7 mouse cellular contexts compared by ENCODE assay signal in the genomic region with DNA sequence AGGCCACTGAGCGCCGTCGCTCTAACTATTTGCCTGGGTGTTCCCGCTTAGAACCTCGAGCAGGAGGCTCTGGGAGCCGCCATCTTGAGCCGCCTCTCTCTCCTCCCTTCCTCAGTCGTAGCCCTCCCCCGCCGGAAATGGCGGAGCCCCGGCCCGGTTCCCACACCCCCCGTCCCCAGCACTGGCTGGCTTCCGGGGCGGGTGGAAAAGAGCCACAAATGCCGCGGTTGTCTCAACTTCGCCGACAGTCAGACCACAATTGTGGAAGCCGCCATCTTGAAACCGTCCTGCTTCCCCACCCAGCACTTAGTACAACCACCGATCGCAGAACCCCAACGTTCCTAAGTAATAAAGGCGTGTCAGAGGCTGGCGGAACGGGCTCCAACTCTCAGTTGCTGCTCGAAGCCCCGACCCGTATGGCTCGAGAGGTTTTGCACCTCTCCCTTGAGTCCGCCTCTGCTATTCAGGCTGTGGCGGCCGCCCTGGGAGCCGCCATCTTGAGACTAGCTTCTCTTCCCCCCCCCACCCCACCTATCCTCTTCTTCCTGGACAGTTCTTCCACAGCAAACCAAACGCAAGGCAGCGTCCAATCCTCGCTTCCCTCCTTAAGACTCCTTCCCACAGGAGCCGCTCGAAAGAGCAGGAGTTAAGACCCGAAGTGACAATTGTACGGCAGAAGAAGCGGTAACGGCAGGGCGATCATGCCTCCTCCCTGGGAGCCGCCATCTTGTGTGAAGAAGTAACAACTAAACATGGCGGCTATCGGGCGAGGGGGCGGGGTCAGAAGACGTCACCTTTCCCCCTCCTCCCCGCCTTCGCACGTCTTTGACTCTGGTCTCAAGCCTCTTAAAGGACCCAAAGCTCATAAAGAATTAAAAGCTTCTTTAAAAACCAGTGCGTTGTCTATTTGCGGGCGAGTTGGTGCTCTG. TPM values are rescaled to one million over a fixed set of nuclear protein-coding genes. Genes with fewer than 3 reads are reported as not detected.
DNase-seq lines count a peak whose midpoint lies in the region; ATAC-seq lines count a peak whose summit lies in the region.

Hcfc1 (minus strand) TSS at position 110 of the 929 bp plus-strand sequence.

- H3K9me3 ChIP-seq in embryonic facial prominence, embryonic 10.5 days, result no peaks in the 10 kb centered on the region; the same call in 1 of the 2 replicates
- H3K9me3 ChIP-seq in limb, embryonic 10.5 days (replicated peaks), result no peaks in the 10 kb centered on the region
- H3K9me3 ChIP-seq in midbrain, embryonic 13.5 days, result no peaks in the 10 kb centered on the region

- peak; percentile 92 for DNase-seq in adrenal gland, postnatal 10 days
- peak; percentile 89 for DNase-seq in embryonic facial prominence, embryonic 10.5 days (ENCODE audit: low spot score)
- peak; percentile 90 for DNase-seq in kidney, adult 11 months
- DNase-seq in limb, embryonic 10.5 days (ENCODE audit: low spot score), result peak; percentile 86
- DNase-seq in spleen, adult 12 weeks (ENCODE audit: low spot score), result peak; percentile 79

- H3K4me3 ChIP-seq in embryonic facial prominence, embryonic 10.5 days, result peak within 1 kb of the TSS; percentile 76
- peak within 1 kb of the TSS; percentile 66 for H3K4me3 ChIP-seq in limb, embryonic 10.5 days
- peak within 1 kb of the TSS; percentile 78 for H3K4me3 ChIP-seq in midbrain, embryonic 13.5 days (replicated peaks)

- ATAC-seq in granulocyte monocyte progenitor cell, adult 5-6 weeks (replicated peaks; ENCODE audit: poor library complexity, severe bottlenecking), result peak; percentile 36
- ATAC-seq in midbrain, embryonic 13.5 days, result peak; percentile 83

- H3K4me2 ChIP-seq in midbrain, embryonic 13.5 days (replicated peaks), result peak within 1 kb of the TSS; percentile 83

- H3K27me3 ChIP-seq in embryonic facial prominence, embryonic 10.5 days (replicated peaks; ENCODE audit: low read depth, poor library complexity, severe bottlenecking), result peaks cover 25% of the 10 kb centered on the region; the same call in 1 of the 2 replicates
- H3K27me3 ChIP-seq in limb, embryonic 10.5 days (ENCODE audit: low read depth, poor library complexity, severe bottlenecking), result peaks cover 71% of the 10 kb centered on the region
- no peaks in the 10 kb centered on the region for H3K27me3 ChIP-seq in midbrain, embryonic 13.5 days

- peak within 1 kb of the TSS; percentile 96 for H3K27ac ChIP-seq in embryonic facial prominence, embryonic 10.5 days (replicated peaks)
- peak within 1 kb of the TSS; percentile 95 for H3K27ac ChIP-seq in limb, embryonic 10.5 days
- H3K27ac ChIP-seq in midbrain, embryonic 13.5 days, result peak within 1 kb of the TSS; percentile 98

- H3K4me1 ChIP-seq in embryonic facial prominence, embryonic 10.5 days, result peaks cover 25% of the 10 kb centered on the region
- peaks cover 10% of the 10 kb centered on the region for H3K4me1 ChIP-seq in limb, embryonic 10.5 days
- H3K4me1 ChIP-seq in midbrain, embryonic 13.5 days (replicated peaks), result peaks cover 33% of the 10 kb centered on the region

- H3K36me3 ChIP-seq in embryonic facial prominence, embryonic 10.5 days (replicated peaks), result peaks cover 28% of the 10 kb centered on the region
- peaks cover 29% of the 10 kb centered on the region for H3K36me3 ChIP-seq in limb, embryonic 10.5 days
- H3K36me3 ChIP-seq in midbrain, embryonic 13.5 days, result no peaks in the 10 kb centered on the region

- peak within 1 kb of the TSS; percentile 60 for H3K9ac ChIP-seq in midbrain, embryonic 13.5 days (replicated peaks)

- 14% methylated on average over 58 of the region's 58 CpGs for WGBS in embryonic facial prominence, embryonic 10.5 days
- 12% methylated on average over 58 of the region's 58 CpGs for WGBS in limb, embryonic 10.5 days
- 20% methylated on average over 57 of the region's 58 CpGs for WGBS in midbrain, embryonic 13.5 days

RNA-seq across cellular contexts. Expression of gene Hcfc1, which starts in this region (rescaled TPM):
- total RNA-seq in adrenal gland, postnatal 10 days (2021), result 10 to 100 TPM; 51.0 to 74.9 TPM
- 79.9 and 84.5 TPM in 2 replicates for polyA plus RNA-seq in embryonic facial prominence, embryonic 10.5 days (2016; fragmentation: Nextera tagmentation; extraction: Ambion mirVana)
- total RNA-seq in granulocyte monocyte progenitor cell, adult 5-6 weeks (2014; fragmentation: Nextera tagmentation), result 114 and 140 TPM in 2 replicates
- total RNA-seq in granulocyte monocyte progenitor cell, adult 5-6 weeks (2017), result 55.5 and 63.3 TPM in 2 replicates
- 87.7 and 88.4 TPM in 2 replicates for polyA plus RNA-seq in limb, embryonic 10.5 days (2016; fragmentation: Nextera tagmentation; extraction: Ambion mirVana)
- polyA plus RNA-seq in midbrain, embryonic 13.5 days (2015; fragmentation: Nextera tagmentation; extraction: Ambion mirVana), result 61.9 and 63.0 TPM in 2 replicates

Comparison
In these comparisons a context has a peak if more than half of its experiments do, and no peak if none do; other contexts are left out.
1. Peak in every context shown above with its lines: DNase-seq, ATAC-seq, H3K4me3 ChIP-seq and H3K27ac ChIP-seq.